Mouse (Mus musculus): ENCODE results near the gene Xpot.

Xpot gene

GRCm38 (mm10) chr10:121623670-121624069, 2.5 kb downstream of the Xpot start:
- no peak for DNase-seq (ENCODE audit: low read depth in 2 of 2, low spot score in 2 of 2)

- no peak for DNase-seq (ENCODE audit: low read depth in 2 of 2, low spot score in 2 of 2)
Measured at GRCm38 (mm10) chr10:121622431-121622830, 3.7 kb downstream of the Xpot start.

DNA sequence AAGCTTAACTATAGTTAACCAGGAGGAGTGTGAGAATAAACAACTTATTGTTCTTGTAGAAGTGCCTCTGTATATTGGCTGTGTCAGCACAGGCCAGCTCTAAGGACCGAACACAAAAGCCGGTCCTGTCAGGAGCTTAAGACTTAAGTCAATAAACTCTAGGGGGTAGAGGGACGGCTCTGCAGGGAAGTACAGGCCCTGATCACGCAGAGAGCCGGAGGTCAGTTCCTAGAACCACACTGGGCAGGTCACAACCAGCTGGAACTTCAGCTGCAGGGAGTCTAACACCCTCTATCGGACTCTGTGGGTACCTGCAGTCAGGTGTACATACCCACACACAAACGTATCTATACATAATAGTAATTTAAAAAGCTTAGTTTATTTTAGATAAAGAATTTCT, 10.2 kb downstream of the Xpot start:
- no peak for DNase-seq (ENCODE audit: low read depth in 2 of 2, low spot score in 2 of 2)

DNA sequence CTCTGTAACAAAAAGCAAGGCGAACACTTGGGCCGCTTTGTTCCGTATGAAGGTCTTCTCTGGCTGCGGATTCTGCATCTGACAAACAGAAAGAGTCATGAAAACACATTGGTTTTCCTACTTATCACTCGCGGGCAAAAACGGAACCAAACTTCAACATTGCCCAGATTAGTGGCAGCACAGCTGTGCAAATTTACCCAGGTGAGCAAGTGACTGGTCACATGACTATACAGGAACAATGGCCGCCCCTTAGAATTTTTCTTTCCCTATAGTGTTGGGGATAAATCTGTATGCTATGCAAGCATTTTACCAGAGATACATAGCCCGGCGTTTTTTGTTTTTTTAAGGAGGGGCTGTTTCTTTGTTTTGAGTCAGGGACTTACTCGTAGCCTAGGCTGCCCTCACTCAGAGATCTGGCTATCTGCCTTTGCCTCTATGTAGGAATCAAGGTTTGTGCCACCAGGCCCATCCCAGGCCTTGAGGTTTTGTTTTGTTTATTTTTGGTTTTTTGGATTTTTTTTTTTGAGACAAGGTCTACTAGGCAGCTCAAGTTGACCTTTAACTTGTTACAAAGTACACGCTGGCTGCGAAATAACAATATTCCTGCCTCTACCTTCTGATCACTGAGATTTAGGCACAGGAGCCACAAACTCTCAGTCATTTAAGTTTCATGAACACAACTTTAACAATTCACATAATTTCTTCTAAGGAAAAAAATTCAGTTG, 10.8 kb downstream of the Xpot start:
- DNase-seq (ENCODE audit: low read depth in 2 of 2, low spot score in 2 of 2) = no peak

- no peak for DNase-seq (ENCODE audit: low read depth in 2 of 2, low spot score in 2 of 2)
Measured at GRCm38 (mm10) chr10:121613570-121613969, 12.6 kb downstream of the Xpot start.

GRCm38 (mm10) chr10:121612448-121612847, 13.7 kb downstream of the Xpot start:
- no peak for DNase-seq (ENCODE audit: low read depth in 2 of 2, low spot score in 2 of 2)

DNA sequence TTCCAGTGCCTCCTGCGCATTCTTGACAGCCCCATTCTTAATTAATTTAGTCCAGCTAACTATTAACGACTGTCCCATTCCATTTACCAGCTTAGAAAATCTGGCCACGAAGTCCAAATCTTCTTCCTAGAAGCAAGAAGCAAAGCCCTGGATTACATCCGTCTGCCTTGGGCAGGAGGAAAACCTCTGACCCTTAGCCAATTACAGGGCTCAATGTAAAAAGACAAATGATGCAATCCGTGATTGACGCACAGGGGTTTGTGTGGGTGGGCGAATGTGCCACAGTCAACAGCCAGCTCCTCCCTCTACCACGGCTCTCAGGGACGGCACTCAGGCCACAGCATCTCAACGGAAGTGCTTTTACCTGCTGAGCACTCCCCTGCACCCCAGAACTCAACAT, 14.5 kb downstream of the Xpot start:
- DNase-seq (ENCODE audit: low read depth in 2 of 2, low spot score in 2 of 2) = no peak

GRCm38 (mm10) chr10:121608177-121608576, 18.0 kb downstream of the Xpot start:
- no peak for DNase-seq (ENCODE audit: low read depth in 2 of 2, low spot score in 2 of 2)

GRCm38 (mm10) chr10:121604632-121605344, 21.3 kb downstream of the Xpot start:
- no peak for DNase-seq (ENCODE audit: low read depth in 2 of 2, low spot score in 2 of 2)

DNA sequence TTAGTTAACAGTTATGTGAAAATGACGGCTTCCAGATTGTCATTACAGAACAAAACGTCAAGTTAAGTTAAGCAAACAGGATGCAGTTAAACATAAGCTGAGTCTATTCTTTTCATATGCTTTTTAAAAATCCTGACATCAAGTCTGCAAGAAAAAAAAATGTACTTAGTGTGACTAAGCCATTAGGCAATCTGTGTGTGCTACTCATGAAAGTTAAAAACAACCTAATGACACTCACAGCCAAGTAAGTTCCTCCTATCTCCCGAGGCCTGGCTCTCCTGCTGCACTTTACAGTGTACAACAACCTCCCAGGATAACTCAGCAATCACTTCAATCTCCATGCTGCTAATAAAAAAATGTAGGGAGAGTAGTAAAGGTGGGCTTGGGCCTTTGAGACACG, 22.6 kb downstream of the Xpot start:
- DNase-seq (ENCODE audit: low read depth in 2 of 2, low spot score in 2 of 2) = no peak

- DNase-seq (ENCODE audit: low read depth in 2 of 2, low spot score in 2 of 2) = no peak
Measured at GRCm38 (mm10) chr10:121601272-121601671, 24.9 kb downstream of the Xpot start.

GRCm38 (mm10) chr10:121596580-121596979, 29.6 kb downstream of the Xpot start:
- no peak for DNase-seq (ENCODE audit: low read depth in 2 of 2, low spot score in 2 of 2)

- no peak for DNase-seq (ENCODE audit: low read depth in 2 of 2, low spot score in 2 of 2)
Measured at GRCm38 (mm10) chr10:121591106-121591505, 35.0 kb downstream of the Xpot start.

DNA sequence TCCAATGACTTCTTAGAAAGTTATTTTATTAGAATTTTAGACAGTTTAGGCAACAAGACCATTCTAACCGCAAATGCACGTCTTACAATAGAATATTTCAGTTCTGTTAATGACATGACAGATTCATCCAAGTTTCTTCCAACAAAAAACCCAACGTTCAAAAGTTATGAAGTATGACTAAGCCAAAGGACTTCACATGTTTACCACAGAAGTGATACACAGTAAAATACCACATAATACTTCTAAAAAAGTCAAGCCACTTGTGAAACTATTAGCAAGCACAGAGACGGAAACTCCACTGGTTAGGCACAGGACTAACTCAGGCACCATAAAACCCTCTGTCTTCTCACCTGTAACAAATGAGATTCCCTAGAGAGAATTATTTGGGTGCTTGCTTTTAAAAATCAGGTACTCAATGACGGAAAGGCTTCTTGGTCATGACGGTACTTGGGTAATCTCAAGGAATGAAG, 38.7 kb downstream of the Xpot start:
- no peak for DNase-seq (ENCODE audit: low read depth in 2 of 2, low spot score in 2 of 2)

DNA sequence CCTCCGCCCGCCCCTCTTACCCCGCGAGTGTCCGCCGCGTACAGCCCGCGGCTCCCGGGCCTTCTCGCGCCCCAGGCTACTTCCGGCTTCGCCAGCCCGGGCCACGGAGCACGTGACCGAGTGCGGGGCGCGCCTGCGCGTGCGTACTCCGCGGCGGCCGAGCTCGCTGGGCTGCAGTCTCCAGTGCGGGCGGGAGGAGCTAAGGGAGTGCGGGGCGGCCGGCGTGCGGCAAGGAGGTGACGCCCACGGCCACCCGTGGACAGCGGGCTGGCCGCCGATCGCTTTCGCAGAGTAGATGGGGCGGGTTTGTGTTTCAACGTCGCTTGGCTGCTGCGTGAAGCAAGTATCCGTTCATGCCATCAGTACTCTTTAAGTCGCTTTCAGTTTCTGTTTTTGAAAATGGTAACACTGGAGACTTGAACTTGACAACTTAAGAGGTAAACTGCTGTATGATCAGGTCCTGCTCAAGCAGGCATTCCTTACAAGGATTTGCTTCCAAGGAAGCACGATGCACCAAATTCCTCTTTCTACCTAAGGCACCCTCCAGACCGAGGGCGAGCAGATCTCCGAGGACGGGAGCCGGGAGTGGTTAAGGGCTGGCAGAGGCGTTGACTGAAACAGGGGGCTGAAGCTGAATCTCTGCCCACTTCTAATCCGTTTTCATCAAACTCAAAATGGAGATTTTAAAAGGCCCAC, 39.3 kb downstream of the Xpot start, which contains the start of gene Tbk1:
Tbk1 (minus strand) TSS at position 113 of the 696 bp plus-strand sequence.
- DNase-seq (ENCODE audit: low read depth in 2 of 2, low spot score in 2 of 2) = peak; percentile 85 to 87

DNA sequence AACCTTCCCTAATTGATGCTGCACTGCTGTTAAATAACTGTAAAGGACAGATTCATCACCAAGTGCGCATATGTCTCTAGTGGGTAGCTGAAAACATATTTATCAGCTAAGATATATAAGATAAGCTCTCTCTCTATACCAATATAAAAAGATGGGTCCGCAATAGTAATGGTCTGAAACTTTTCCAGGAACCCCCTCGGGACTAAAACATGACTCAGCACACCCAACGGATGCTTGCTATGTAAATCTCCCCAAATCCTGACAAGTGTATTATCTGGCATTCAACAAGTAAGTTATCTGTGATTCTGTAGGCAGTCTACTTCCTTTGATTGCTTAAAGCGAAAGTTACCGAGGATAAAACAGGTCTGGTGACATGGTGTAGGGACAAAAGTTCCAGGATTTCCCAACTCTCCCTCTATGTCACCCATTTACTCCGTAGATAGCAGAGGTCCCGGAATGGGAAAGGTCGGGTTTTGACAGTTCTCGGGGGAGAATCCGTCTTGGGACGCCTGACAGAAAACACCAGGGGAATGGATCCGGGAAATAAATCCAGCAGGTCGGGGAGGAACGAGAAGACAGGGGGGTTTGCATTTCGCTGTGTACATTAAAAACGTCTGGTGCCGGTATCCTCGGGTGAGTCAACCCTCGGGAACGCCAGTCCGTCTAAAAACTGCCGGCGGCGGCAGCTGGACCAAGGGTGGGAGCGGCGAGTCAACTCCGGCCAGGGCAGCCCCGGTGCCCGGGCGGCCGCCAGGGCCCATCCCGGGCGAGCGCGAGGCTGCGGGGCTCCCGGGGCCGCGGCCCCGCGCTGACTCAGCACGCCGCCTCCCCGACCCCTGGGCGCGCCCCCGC, 40.1 kb downstream of the Xpot start:
- peak in 1 of 2 experiments; percentile 20 for DNase-seq (ENCODE audit: low read depth in 2 of 2, low spot score in 2 of 2)

- no peak for DNase-seq (ENCODE audit: low read depth in 2 of 2, low spot score in 2 of 2)
Measured at GRCm38 (mm10) chr10:121585056-121585790, 40.9 kb downstream of the Xpot start.

GRCm38 (mm10) chr10:121584033-121584432, 42.1 kb downstream of the Xpot start:
- DNase-seq (ENCODE audit: low read depth in 2 of 2, low spot score in 2 of 2) = no peak

GRCm38 (mm10) chr10:121583016-121583415, 43.1 kb downstream of the Xpot start:
- no peak for DNase-seq (ENCODE audit: low read depth in 2 of 2, low spot score in 2 of 2)

DNA sequence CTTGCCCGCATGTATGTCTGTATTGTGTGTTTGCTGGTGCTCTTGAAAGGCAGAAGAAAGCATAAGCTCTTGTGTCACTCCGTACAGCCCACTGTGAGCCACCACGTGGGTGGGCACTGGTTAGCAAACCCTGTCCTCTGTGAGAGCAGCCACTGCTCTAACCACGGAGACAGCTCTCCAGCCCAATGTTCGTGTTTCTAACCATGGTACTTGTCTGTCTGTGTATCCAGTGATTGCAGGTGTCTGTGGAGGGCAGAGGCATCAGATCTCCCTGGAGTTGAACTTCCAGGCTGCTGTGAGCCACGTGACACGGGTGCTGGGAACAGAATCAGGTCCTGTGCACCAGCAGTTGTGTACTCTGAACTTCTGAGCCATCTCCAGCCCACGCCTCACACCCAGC, 43.8 kb downstream of the Xpot start:
- DNase-seq (ENCODE audit: low read depth in 2 of 2, low spot score in 2 of 2) = no peak

Measured in CD8-positive naive resting alpha-beta T cell, adult 2 months (primary cell).